Mouse (Mus musculus) myocyte (in vitro differentiated cells): ENCODE measurements at regions not wholly inside any gene's neighbourhood (a gene's known extent, or its start where the extent isn't known, plus 50 kb on each side); places are given as distances from the start of the nearest gene placed in this dataset.

Source experiments
- E2F4 ChIP-seq: IDR thresholded peaks from one replicate; pipeline ENCODE4 v1.6.1; 2011; ENCODE audit warnings: mild to moderate bottlenecking, control low read depth, moderate library complexity; ENCODE audit not compliant: insufficient read depth
- MAX ChIP-seq: IDR thresholded peaks from one replicate; pipeline ENCODE4 v1.6.1; 2011; ENCODE audit warnings: low read depth, mild to moderate bottlenecking, control low read depth
- MYOD1 ChIP-seq, 3 experiments: IDR thresholded peaks; one replicate each; pipeline ENCODE4 v1.6.1; 2011; ENCODE audit warnings: control low read depth in 2 of 3, low read depth in 2 of 3, mild to moderate bottlenecking in 2 of 3, moderate library complexity in 1 of 3; ENCODE audit not compliant: insufficient read length in 2 of 3, control insufficient read depth in 1 of 3
- MYOG ChIP-seq, 3 experiments: IDR thresholded peaks; one replicate each; pipeline ENCODE4 v1.6.1; 2011; ENCODE audit warnings: control low read depth in 2 of 3, low read depth in 2 of 3, mild to moderate bottlenecking in 2 of 3; ENCODE audit not compliant: insufficient read length in 2 of 3, control insufficient read depth in 1 of 3, insufficient read depth in 1 of 3
- POLR2A ChIP-seq: IDR thresholded peaks from one replicate; pipeline ENCODE4 v1.6.1; 2011; ENCODE audit warnings: low read depth, mild to moderate bottlenecking, control low read depth, moderate library complexity; ENCODE audit not compliant: insufficient read length
- POLR2AphosphoS2 ChIP-seq: IDR thresholded peaks from one replicate; pipeline ENCODE4 v1.6.1; 2011; ENCODE audit warnings: low read depth, control low read depth; ENCODE audit not compliant: insufficient read length
- REST ChIP-seq: IDR thresholded peaks from one replicate; pipeline ENCODE4 v1.6.1; 2011; ENCODE audit warnings: mild to moderate bottlenecking, control low read depth, moderate library complexity; ENCODE audit not compliant: insufficient read depth, insufficient read length
- USF1 ChIP-seq: IDR thresholded peaks from one replicate; pipeline ENCODE4 v1.6.1; 2011; ENCODE audit warnings: low read depth, mild to moderate bottlenecking, control low read depth, moderate library complexity

GRCm38 (mm10) chr4:23173811-23174210 lies 685.6 kb upstream of the Pou3f2 start:
- TF ChIP-seq POLR2A (no peak), MAX (no peak), E2F4 (no peak), REST (no peak), MYOG (IDR thresholded peaks at IDR 0.05; ENCODE audit: control insufficient read depth in 1 of 3, insufficient read depth in 1 of 3, insufficient read length in 2 of 3, low read depth in 2 of 3) (no peak), MYOD1 (IDR thresholded peaks at IDR 0.05; ENCODE audit: control insufficient read depth in 1 of 3, insufficient read length in 2 of 3, low read depth in 2 of 3) (no peak), USF1 (no peak), POLR2AphosphoS2 (no peak)
